Mouse (Mus musculus) thymus, adult 18-20 months (tissue): ENCODE data around the gene Aldh5a1.
"Not testable (repeated sequence)": the region's sequence is repeated elsewhere in the genome, so short reads cannot be mapped to it uniquely, and the experiment has no call there.

Experiments used
- DNase-seq, 2 experiments: peaks; one replicate each; pipeline ENCODE4 v3.0.0; 2022; ENCODE audit warnings: mixed read lengths in 2 of 2

Gene Aldh5a1

GRCm38 (mm10) chr13:24937108-24937838 is at the start of gene Aldh5a1:
Aldh5a1 (minus strand) TSS chr13:24937661.
- DNase-seq: peak; percentile 18 to 30

GRCm38 (mm10) chr13:24985435-24985834 is 48.0 kb upstream of the Aldh5a1 start:
- no peak for DNase-seq

- DNase-seq: no peak
These were observed 43.6 kb upstream of the Aldh5a1 start for GRCm38 (mm10) chr13:24981031-24981430.

- no peak for DNase-seq
These were observed 40.4 kb upstream of the Aldh5a1 start for GRCm38 (mm10) chr13:24977820-24978342.

- no peak for DNase-seq
These were observed 38.9 kb upstream of the Aldh5a1 start for GRCm38 (mm10) chr13:24976384-24976783.

- not testable (repeated sequence) for DNase-seq
These were observed 34.3 kb upstream of the Aldh5a1 start for GRCm38 (mm10) chr13:24971776-24972175.

GRCm38 (mm10) chr13:24965846-24966201 is 28.4 kb upstream of the Aldh5a1 start:
- no peak for DNase-seq

- no peak for DNase-seq
These were observed 27.8 kb upstream of the Aldh5a1 start for GRCm38 (mm10) chr13:24965130-24965845.

- DNase-seq: no peak
These were observed 24.7 kb upstream of the Aldh5a1 start for GRCm38 (mm10) chr13:24962119-24962518.

GRCm38 (mm10) chr13:24960084-24960483 is 22.6 kb upstream of the Aldh5a1 start:
- DNase-seq: no peak

- DNase-seq: no peak
These were observed 21.2 kb upstream of the Aldh5a1 start for GRCm38 (mm10) chr13:24958671-24959070.

GRCm38 (mm10) chr13:24955500-24955899 is 18.0 kb upstream of the Aldh5a1 start:
- no peak for DNase-seq

GRCm38 (mm10) chr13:24955091-24955490 is 17.6 kb upstream of the Aldh5a1 start:
- DNase-seq: no peak

- DNase-seq: no peak
These were observed 15.2 kb upstream of the Aldh5a1 start for GRCm38 (mm10) chr13:24952659-24953058.

GRCm38 (mm10) chr13:24948870-24949269 is 11.4 kb upstream of the Aldh5a1 start:
- DNase-seq: no peak

- no peak for DNase-seq
These were observed 9.7 kb upstream of the Aldh5a1 start for GRCm38 (mm10) chr13:24947158-24947557.

GRCm38 (mm10) chr13:24945567-24945966 is 8.1 kb upstream of the Aldh5a1 start:
- no peak for DNase-seq

GRCm38 (mm10) chr13:24943303-24943702 is 5.8 kb upstream of the Aldh5a1 start:
- no peak for DNase-seq

GRCm38 (mm10) chr13:24942512-24943282 is 5.2 kb upstream of the Aldh5a1 start, which contains the start of gene Gpld1:
Gpld1 (plus strand) TSS chr13:24943152.
- DNase-seq: no peak

- no peak for DNase-seq
These were observed 2.0 kb upstream of the Aldh5a1 start for GRCm38 (mm10) chr13:24939472-24939871.

GRCm38 (mm10) chr13:24938683-24939082 is 1.2 kb upstream of the Aldh5a1 start:
- peak; percentile 6 to 17 for DNase-seq

GRCm38 (mm10) chr13:24937839-24938166 is 342 bp upstream of the Aldh5a1 start:
- DNase-seq: no peak

GRCm38 (mm10) chr13:24936772-24937107 is 721 bp downstream of the Aldh5a1 start:
- DNase-seq: no peak
